Comparison of ENCODE assay signal across 10 mouse cellular contexts in the genomic region with DNA sequence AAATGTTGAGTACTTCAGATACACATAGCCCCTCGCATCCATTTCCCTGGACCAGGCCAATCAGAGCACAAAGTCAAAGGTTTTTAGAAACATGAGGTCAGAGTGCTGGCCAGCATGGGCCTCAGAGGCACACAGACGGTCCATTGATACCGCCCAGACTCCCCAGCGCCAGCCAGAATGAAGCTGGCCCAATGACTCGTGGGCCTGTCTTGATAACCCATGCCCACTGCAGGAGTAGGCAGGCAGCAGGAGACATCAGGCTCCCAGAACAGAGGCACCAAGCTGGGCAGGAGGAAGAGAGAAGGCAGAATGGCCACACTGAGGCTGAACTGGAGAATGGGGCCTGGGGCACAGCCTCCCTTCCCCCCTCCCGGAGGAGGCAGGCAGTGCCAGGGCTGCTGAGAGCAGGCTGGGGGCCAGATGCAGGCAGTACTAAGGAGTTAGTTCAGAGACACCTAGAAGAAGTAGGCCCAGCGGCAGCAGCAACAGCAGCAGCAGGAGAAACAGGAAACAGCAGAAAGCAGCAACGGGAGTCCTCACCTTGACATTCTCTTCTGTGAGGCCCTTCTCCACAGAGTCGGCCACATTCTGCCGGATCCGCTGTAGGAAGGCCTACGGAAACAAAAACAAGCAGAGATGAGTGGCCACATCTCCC.
A peak's percentile ranks its signal among the peaks of the same experiment; 100 is the strongest.
DNase-seq lines count a peak whose midpoint lies in the region; ATAC-seq and TF ChIP-seq lines count a peak whose summit lies in the region.
"Had no signal": no experiment of that assay in that cellular context is flagged by ENCODE, and none has a peak within 500 bp of the region (broad histone marks: within the 10 kb centered on the region; RNA-seq: fewer than 3 reads in every experiment).

No protein-coding gene starts in this region.

- 0 out of 2 replicates have a peak, but pooled peaks cover 6% of the 10 kb centered on the region for H3K4me1 ChIP-seq in intestine, embryonic 15.5 days (replicated peaks)
- H3K4me1 ChIP-seq in intestine, postnatal 0 days (replicated peaks; ENCODE audit: control insufficient read depth, insufficient read depth, low read length), result no peaks in the 10 kb centered on the region
- peaks cover 38% of the 10 kb centered on the region for H3K4me1 ChIP-seq in E14TG2a.4 (replicated peaks; ENCODE audit: low read depth, low read length)

- no peak overlapping the region for H3K9ac ChIP-seq in intestine, embryonic 15.5 days
- H3K9ac ChIP-seq in intestine, postnatal 0 days (ENCODE audit: low read depth, low read length), result no peak overlapping the region

- no peak overlapping the region for H3K4me2 ChIP-seq in intestine, embryonic 15.5 days (replicated peaks)
- H3K4me2 ChIP-seq in intestine, postnatal 0 days (replicated peaks; ENCODE audit: low read depth), result no peak overlapping the region

- H3K27me3 ChIP-seq in intestine, embryonic 15.5 days (replicated peaks), result no peaks in the 10 kb centered on the region
- H3K27me3 ChIP-seq in intestine, postnatal 0 days (replicated peaks; ENCODE audit: control insufficient read depth, insufficient read depth, low read length), result no peaks in the 10 kb centered on the region
- H3K27me3 ChIP-seq in E14TG2a.4 (ENCODE audit: insufficient read depth, low read length), result peaks cover 3% of the 10 kb centered on the region; the same call in 1 of the 2 replicates

- peak; percentile 64 for DNase-seq in CD4-positive, CD25-positive, alpha-beta regulatory T cell, adult 2 months (ENCODE audit: low read depth, low spot score)
- DNase-seq in gastrocnemius, adult 8-10 months (ENCODE audit: low spot score in 2 of 2), result no peak
- DNase-seq in MN1 (ENCODE audit: low spot score), result no peak
- DNase-seq in left cerebral cortex, postnatal 14 days (ENCODE audit: low spot score in 2 of 2), result no peak
- DNase-seq: gastrocnemius, adult 2 months; lung, postnatal 10 days had no signal

- H3K4me3 ChIP-seq in intestine, embryonic 15.5 days (replicated peaks), result no peak overlapping the region
- H3K4me3 ChIP-seq in intestine, postnatal 0 days (ENCODE audit: low read depth, low read length), result no peak overlapping the region
- H3K4me3 ChIP-seq in E14TG2a.4 (replicated peaks; ENCODE audit: low read length), result peak overlapping the region; percentile 46
- H3K4me3 ChIP-seq: gastrocnemius, adult 2 months had no signal

- ATAC-seq in intestine, embryonic 15.5 days, result no peak
- ATAC-seq in intestine, postnatal 0 days, result no peak
- peak; percentile 27 for ATAC-seq in inflammation-experienced regulatory T-cells, adult 6 months

- 0 out of 2 replicates have a peak overlapping the region, but pooled peaks have one; percentile 17 for H3K27ac ChIP-seq in intestine, embryonic 15.5 days
- H3K27ac ChIP-seq in intestine, postnatal 0 days (ENCODE audit: low read depth, low read length), result no peak overlapping the region; the same call in 1 of the 2 replicates
- H3K27ac ChIP-seq: gastrocnemius, adult 2 months had no signal

- no peaks in the 10 kb centered on the region for H3K9me3 ChIP-seq in intestine, embryonic 15.5 days
- H3K9me3 ChIP-seq in intestine, postnatal 0 days (ENCODE audit: control insufficient read depth), result no peaks in the 10 kb centered on the region
- no peaks in the 10 kb centered on the region for H3K9me3 ChIP-seq in E14TG2a.4 (ENCODE audit: low read length)

- 76% methylated on average over 12 of the region's 12 CpGs for WGBS in intestine, embryonic 15.5 days
- 75% methylated on average over 11 of the region's 12 CpGs for WGBS in intestine, postnatal 0 days

- H3K36me3 ChIP-seq in intestine, embryonic 15.5 days, result no peaks in the 10 kb centered on the region
- no peaks in the 10 kb centered on the region for H3K36me3 ChIP-seq in intestine, postnatal 0 days (ENCODE audit: control insufficient read depth, insufficient read depth)
- H3K36me3 ChIP-seq in E14TG2a.4 (ENCODE audit: insufficient read depth, low read length), result no peaks in the 10 kb centered on the region

- intact Hi-C loops in left cerebral cortex, postnatal 14 days (cut with DNase I), result no loop called here

- TF ChIP-seq CTCF in intestine, postnatal 0 days (IDR thresholded peaks at IDR 0.05; ENCODE audit: low read depth), result no peak
- TF ChIP-seq CTCF in E14TG2a.4 (conservative IDR thresholded peaks at IDR 0.05; ENCODE audit: low read length), result no peak
